ENCODE assay signal across 10 mouse cellular contexts in genomic region chr1:73908081-73908960, GRCm38 (mm10).
DNase-seq lines count a peak whose midpoint lies in the region; ATAC-seq lines count a peak whose summit lies in the region.
"Had no signal": no experiment of that assay in that cellular context is flagged by ENCODE, and none has a peak within 500 bp of the region (broad histone marks: within the 10 kb centered on the region; RNA-seq: fewer than 3 reads in every experiment).

No protein-coding gene starts in this region.

- peak; percentile 29 to 41 for DNase-seq in adrenal gland, adult 18-20 months (ENCODE audit: low spot score in 2 of 2)
- DNase-seq in adrenal gland, postnatal 36 days = no peak
- DNase-seq in layer of hippocampus, postnatal 10 days (ENCODE audit: low spot score in 2 of 2) = peak; percentile 3 to 7
- DNase-seq in layer of hippocampus, adult 18-20 months (ENCODE audit: low spot score in 2 of 2) = no peak
- DNase-seq in urinary bladder, postnatal 4 days (ENCODE audit: low spot score in 2 of 2) = peak; percentile 18 to 50
- no peak for DNase-seq in urinary bladder, postnatal 10 days (ENCODE audit: low spot score)
- DNase-seq: retina, postnatal 1 day had no signal

- no peak for ATAC-seq in inflammation-experienced regulatory T-cells, adult 6 months
- ATAC-seq in intestine, embryonic 16.5 days = no peak

- H3K9ac ChIP-seq in intestine, embryonic 16.5 days (ENCODE audit: low read depth, low read length) = no peak overlapping the region
- H3K9ac ChIP-seq: hindbrain, embryonic 14.5 days had no signal

- no peak overlapping the region for H3K4me3 ChIP-seq in intestine, embryonic 16.5 days (ENCODE audit: low read length)

- H3K27ac ChIP-seq in intestine, embryonic 16.5 days (ENCODE audit: low read length) = no peak overlapping the region
- H3K27ac ChIP-seq: hindbrain, embryonic 14.5 days had no signal

- H3K4me1 ChIP-seq in intestine, embryonic 16.5 days (ENCODE audit: control insufficient read depth, insufficient read depth, low read length) = no peaks in the 10 kb centered on the region

- no peaks in the 10 kb centered on the region for H3K27me3 ChIP-seq in intestine, embryonic 16.5 days (replicated peaks; ENCODE audit: control insufficient read depth, insufficient read depth, low read length)

- H3K9me3 ChIP-seq in intestine, embryonic 16.5 days (ENCODE audit: control insufficient read depth, low read length) = no peaks in the 10 kb centered on the region

- no peaks in the 10 kb centered on the region for H3K36me3 ChIP-seq in intestine, embryonic 16.5 days (ENCODE audit: control insufficient read depth, insufficient read depth, low read length)

- H3K4me2 ChIP-seq in intestine, embryonic 16.5 days (ENCODE audit: low read depth, low read length) = no peak overlapping the region
- H3K4me2 ChIP-seq: hindbrain, embryonic 14.5 days had no signal

- 75% methylated on average over 13 of the region's 13 CpGs for WGBS in intestine, embryonic 16.5 days

Comparison
In these comparisons a context has a peak if more than half of its experiments do, and no peak if none do; other contexts are left out.
1. DNase-seq: peak in adrenal gland, adult 18-20 months (2 of 2), layer of hippocampus, postnatal 10 days (2 of 2) and urinary bladder, postnatal 4 days (2 of 2); none in adrenal gland, postnatal 36 days (0 of 2), layer of hippocampus, adult 18-20 months (0 of 2) and urinary bladder, postnatal 10 days (single experiment).